Mouse (Mus musculus): Measurements from ENCODE around the gene Apoa5. TPM values are rescaled to one million over a fixed set of nuclear protein-coding genes. Genes with fewer than 3 reads are reported as not detected.

Apoa5 gene
- polyA plus RNA-seq (2015; fragmentation: Nextera tagmentation; extraction: Ambion mirVana) = 771 and 869 TPM in 2 replicates

DNA sequence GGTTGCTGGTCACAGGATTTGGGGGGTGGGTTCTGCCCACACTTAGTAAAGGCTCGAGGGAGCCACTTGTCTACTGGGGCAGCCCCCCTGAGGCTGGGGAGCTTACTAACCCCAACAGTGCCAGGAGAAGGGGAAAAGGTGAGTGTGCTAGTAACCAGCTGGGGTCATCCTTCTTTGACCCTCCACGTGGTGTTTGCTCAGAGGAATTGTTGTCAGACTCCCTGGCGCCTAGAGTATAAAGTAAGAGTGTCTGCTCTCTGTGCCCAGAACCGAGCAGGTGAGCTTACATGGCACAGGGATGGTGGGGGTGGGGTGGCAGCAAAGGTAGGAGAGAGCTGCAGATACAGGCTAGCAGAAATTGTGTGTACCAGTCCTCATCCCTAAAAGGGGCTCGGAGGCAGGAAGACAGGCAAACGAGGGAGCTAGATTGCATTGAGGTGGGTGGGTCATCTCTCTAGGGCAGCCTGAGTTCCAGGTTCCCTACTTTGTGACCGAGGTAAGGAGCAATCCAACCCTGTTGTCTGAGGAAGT, at the start of gene Apoa5:
Gene Apoa5, plus strand, starts transcription at position 291 of the 531 bp plus-strand sequence.
- 39% methylated on average over 7 of the region's 7 CpGs for WGBS (ENCODE audit: insufficient replicate concordance)
- Histone ChIP-seq H3K4me2 (ENCODE audit: low read depth, low read length) (peak within 1 kb of the TSS; percentile 65), H3K9me3 (ENCODE audit: low read length) (no peaks in the 10 kb centered on the region), H3K27ac (ENCODE audit: low read depth) (peak within 1 kb of the TSS; percentile 88), H3K4me3 (ENCODE audit: low read depth, low read length) (peak within 1 kb of the TSS; percentile 38), H3K4me1 (ENCODE audit: insufficient read depth) (peaks cover 9% of the 10 kb centered on the region; the same call in 1 of the 2 replicates), H3K27me3 (ENCODE audit: insufficient read depth, low read length) (no peaks in the 10 kb centered on the region), H3K36me3 (replicated peaks; ENCODE audit: insufficient read depth, low read length) (no peaks in the 10 kb centered on the region; the same call in 1 of the 2 replicates), H3K9ac (replicated peaks) (peak within 1 kb of the TSS; percentile 63)
- TF ChIP-seq CTCF (IDR thresholded peaks at IDR 0.05; ENCODE audit: low read depth) (no peak), EP300 (IDR thresholded peaks at IDR 0.05; ENCODE audit: low read depth) (peak; percentile 75; the same call in 1 of the 2 replicates)
- DNase-seq (peak; percentile 66), ATAC-seq (peak; percentile 52)

DNA sequence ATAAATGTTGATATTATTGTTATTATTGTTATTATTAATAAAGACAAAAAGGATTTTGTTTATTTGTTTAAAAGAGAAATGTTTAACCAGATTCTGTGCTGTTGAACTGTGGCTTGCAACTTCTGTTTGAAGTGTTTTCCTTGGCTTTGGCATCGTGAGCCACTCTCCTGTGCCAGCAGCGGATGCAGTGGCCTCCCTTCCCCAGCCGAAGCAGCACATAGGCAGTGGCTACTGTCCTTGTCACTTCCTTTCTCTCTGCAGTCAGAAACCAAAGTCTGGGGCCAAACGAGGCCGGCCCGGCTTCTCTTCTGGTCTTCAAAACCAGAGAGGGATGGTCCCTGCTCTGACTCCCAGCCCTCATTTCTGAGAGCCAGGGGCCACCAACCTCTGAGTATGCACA, 45.3 kb upstream of the Apoa5 start:
- H3K4me3 ChIP-seq (ENCODE audit: low read depth, low read length) = no peak overlapping the region
- ATAC-seq = no peak
- DNase-seq = no peak
- H3K4me2 ChIP-seq (ENCODE audit: low read depth, low read length) = no peak overlapping the region
- no peaks in the 10 kb centered on the region for H3K9me3 ChIP-seq (ENCODE audit: low read length)
- no peaks in the 10 kb centered on the region for H3K27me3 ChIP-seq (ENCODE audit: insufficient read depth, low read length)
- peaks cover 32% of the 10 kb centered on the region for H3K36me3 ChIP-seq (replicated peaks; ENCODE audit: insufficient read depth, low read length)
- 0 out of 2 replicates have a peak overlapping the region, but pooled peaks have one; percentile 2 for H3K27ac ChIP-seq (ENCODE audit: low read depth)
- 74% methylated on average over 6 of the region's 6 CpGs for WGBS (ENCODE audit: insufficient replicate concordance)
- peaks cover 18% of the 10 kb centered on the region for H3K4me1 ChIP-seq (ENCODE audit: insufficient read depth)
- no peak for TF ChIP-seq EP300 (IDR thresholded peaks at IDR 0.05; ENCODE audit: low read depth)
- TF ChIP-seq CTCF (IDR thresholded peaks at IDR 0.05; ENCODE audit: low read depth) = no peak
- H3K9ac ChIP-seq (replicated peaks) = no peak overlapping the region

DNA sequence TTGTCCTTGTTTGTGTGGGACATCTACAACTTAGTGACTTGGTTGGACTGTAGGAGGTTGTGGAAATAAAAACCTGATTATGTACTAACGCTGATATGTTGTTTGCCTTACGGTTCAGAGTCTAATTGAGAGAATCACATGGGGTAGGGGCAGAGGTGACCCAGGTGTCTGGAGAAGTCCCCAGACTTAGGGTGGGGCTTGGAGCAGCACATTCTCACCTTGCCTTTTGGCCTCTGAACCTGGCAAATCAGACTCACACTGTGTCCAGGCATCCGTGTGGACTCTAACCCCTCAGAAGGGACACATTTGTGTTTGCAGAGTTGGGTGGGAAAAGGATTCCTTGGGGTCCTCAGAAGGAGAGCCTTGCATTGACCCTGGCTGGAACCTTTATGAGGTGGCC, 44.3 kb upstream of the Apoa5 start:
- TF ChIP-seq EP300 (IDR thresholded peaks at IDR 0.05; ENCODE audit: low read depth) (no peak), CTCF (IDR thresholded peaks at IDR 0.05; ENCODE audit: low read depth) (no peak)
- Histone ChIP-seq H3K27me3 (ENCODE audit: insufficient read depth, low read length) (no peaks in the 10 kb centered on the region), H3K9ac (replicated peaks) (no peak overlapping the region), H3K9me3 (ENCODE audit: low read length) (no peaks in the 10 kb centered on the region), H3K36me3 (replicated peaks; ENCODE audit: insufficient read depth, low read length) (peaks cover 32% of the 10 kb centered on the region), H3K4me2 (ENCODE audit: low read depth, low read length) (no peak overlapping the region), H3K27ac (ENCODE audit: low read depth) (peak overlapping the region; percentile 87), H3K4me1 (ENCODE audit: insufficient read depth) (peaks cover 19% of the 10 kb centered on the region), H3K4me3 (ENCODE audit: low read depth, low read length) (no peak overlapping the region)
- DNase-seq = no peak
- WGBS (ENCODE audit: insufficient replicate concordance) = 55% methylated on average over 3 of the region's 3 CpGs
- no peak for ATAC-seq

GRCm38 (mm10) chr9:46224945-46225660, 43.3 kb upstream of the Apoa5 start:
- Histone ChIP-seq H3K4me2 (ENCODE audit: low read depth, low read length) (peak overlapping the region; percentile 16; the same call in 1 of the 2 replicates), H3K4me3 (ENCODE audit: low read depth, low read length) (no peak overlapping the region), H3K4me1 (ENCODE audit: insufficient read depth) (peaks cover 19% of the 10 kb centered on the region), H3K27ac (ENCODE audit: low read depth) (peak overlapping the region; percentile 87), H3K27me3 (ENCODE audit: insufficient read depth, low read length) (no peaks in the 10 kb centered on the region), H3K9me3 (ENCODE audit: low read length) (no peaks in the 10 kb centered on the region), H3K9ac (replicated peaks) (peak overlapping the region; percentile 21; the same call in 1 of the 2 replicates), H3K36me3 (replicated peaks; ENCODE audit: insufficient read depth, low read length) (peaks cover 30% of the 10 kb centered on the region)
- 46% methylated on average over 5 of the region's 5 CpGs for WGBS (ENCODE audit: insufficient replicate concordance)
- TF ChIP-seq EP300 (IDR thresholded peaks at IDR 0.05; ENCODE audit: low read depth) (no peak), CTCF (IDR thresholded peaks at IDR 0.05; ENCODE audit: low read depth) (no peak)
- no peak for DNase-seq
- peak; percentile 30 for ATAC-seq

- Histone ChIP-seq H3K9me3 (ENCODE audit: low read length) (no peaks in the 10 kb centered on the region), H3K4me2 (ENCODE audit: low read depth, low read length) (no peak overlapping the region), H3K27ac (ENCODE audit: low read depth) (peak overlapping the region; percentile 87), H3K36me3 (replicated peaks; ENCODE audit: insufficient read depth, low read length) (peaks cover 10% of the 10 kb centered on the region), H3K27me3 (ENCODE audit: insufficient read depth, low read length) (no peaks in the 10 kb centered on the region), H3K9ac (replicated peaks) (no peak overlapping the region), H3K4me1 (ENCODE audit: insufficient read depth) (peaks cover 19% of the 10 kb centered on the region), H3K4me3 (ENCODE audit: low read depth, low read length) (no peak overlapping the region)
- WGBS (ENCODE audit: insufficient replicate concordance) = 49% methylated on average over 3 of the region's 3 CpGs
- DNase-seq (no peak), ATAC-seq (no peak)
- TF ChIP-seq EP300 (IDR thresholded peaks at IDR 0.05; ENCODE audit: low read depth) (no peak), CTCF (IDR thresholded peaks at IDR 0.05; ENCODE audit: low read depth) (no peak)
Observed at GRCm38 (mm10) chr9:46227064-46227614, 41.3 kb upstream of the Apoa5 start.

DNA sequence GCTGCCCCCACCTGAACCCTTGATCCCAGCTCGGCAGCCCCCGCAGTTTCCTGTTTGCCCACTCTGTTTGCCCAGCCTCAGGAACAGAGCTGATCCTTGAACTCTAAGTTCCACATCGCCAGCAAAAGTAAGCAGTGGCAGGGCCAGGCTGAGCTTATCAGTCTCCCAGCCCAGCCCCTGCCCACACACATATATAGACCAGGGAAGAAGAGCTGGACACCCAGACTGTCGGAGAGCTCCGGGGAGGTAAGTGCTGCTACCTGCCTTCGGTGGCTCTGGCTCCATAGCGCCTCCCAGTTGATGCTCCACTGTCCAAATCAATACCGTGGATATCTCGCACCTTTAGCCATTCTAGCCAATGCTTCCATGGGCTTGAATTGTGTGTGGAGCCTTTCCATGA, 39.9 kb upstream of the Apoa5 start, which contains the start of gene Apoa1:
Gene Apoa1, plus strand, starts transcription at position 90 of the 400 bp plus-strand sequence.
- WGBS (ENCODE audit: insufficient replicate concordance) = 46% methylated on average over 9 of the region's 9 CpGs
- peak; percentile 62 for ATAC-seq
- H3K9ac ChIP-seq (replicated peaks) = peak within 1 kb of the TSS; percentile 79

More for the DNA sequence above, 39.9 kb upstream of the Apoa5 start, which contains the start of gene Apoa1:
- Histone ChIP-seq H3K4me1 (ENCODE audit: insufficient read depth) (peaks cover 21% of the 10 kb centered on the region), H3K9me3 (ENCODE audit: low read length) (no peaks in the 10 kb centered on the region), H3K36me3 (replicated peaks; ENCODE audit: insufficient read depth, low read length) (peaks cover 1% of the 10 kb centered on the region; the same call in 1 of the 2 replicates), H3K27me3 (ENCODE audit: insufficient read depth, low read length) (no peaks in the 10 kb centered on the region), H3K4me3 (ENCODE audit: low read depth, low read length) (peak within 1 kb of the TSS; percentile 45), H3K4me2 (ENCODE audit: low read depth, low read length) (peak within 1 kb of the TSS; percentile 69), H3K27ac (ENCODE audit: low read depth) (peak within 1 kb of the TSS; percentile 96)
- TF ChIP-seq EP300 (IDR thresholded peaks at IDR 0.05; ENCODE audit: low read depth) (peak; percentile 65; the same call in 1 of the 2 replicates), CTCF (IDR thresholded peaks at IDR 0.05; ENCODE audit: low read depth) (0 out of 2 replicates have a peak, but pooled peaks have one; percentile 10)
- peak; percentile 83 for DNase-seq
